In genomic region chr6:15745891-15746290, GRCm38 (mm10) we compare ENCODE assay signal across 16 mouse cellular contexts. TPM values are rescaled to one million over a fixed set of nuclear protein-coding genes. Genes with fewer than 3 reads are reported as not detected.
DNase-seq lines count a peak whose midpoint lies in the region; ATAC-seq and TF ChIP-seq lines count a peak whose summit lies in the region.
"Had no signal": no experiment of that assay in that cellular context is flagged by ENCODE, and none has a peak within 500 bp of the region (broad histone marks: within the 10 kb centered on the region; RNA-seq: fewer than 3 reads in every experiment).

No protein-coding gene starts in this region.

- no peak for TF ChIP-seq CTCF in heart, postnatal 0 days (IDR thresholded peaks at IDR 0.05; ENCODE audit: low read depth)

- peak; percentile 37; the same call in 1 of the 2 replicates for ATAC-seq in heart, postnatal 0 days (ENCODE audit: insufficient read depth, low read depth)
- ATAC-seq in midbrain, embryonic 12.5 days (ENCODE audit: low FRiP score, low read depth) = peak; percentile 44; the same call in 1 of the 2 replicates
- ATAC-seq in midbrain, embryonic 16.5 days = no peak
- ATAC-seq in neutrophil, adult 5-6 weeks (ENCODE audit: extremely low read depth, insufficient number of reproducible peaks, low FRiP score, poor library complexity, severe bottlenecking) = peak; percentile 74
- ATAC-seq: Patski had no signal

- no peak for TF ChIP-seq EP300 in heart, postnatal 0 days (IDR thresholded peaks at IDR 0.05; ENCODE audit: low read depth)

- no peak for DNase-seq in heart, postnatal 0 days (ENCODE audit: low spot score)
- no peak for DNase-seq in heart, postnatal 36 days
- DNase-seq in kidney, postnatal 10 days = peak; percentile 26
- no peak for DNase-seq in frontal cortex, postnatal 36 days (ENCODE audit: low spot score in 2 of 2)
- DNase-seq in layer of hippocampus, adult 8-10 months (ENCODE audit: low spot score in 2 of 2) = no peak
- DNase-seq: cerebellum, postnatal 14 days; thymus, adult 2 months had no signal

- 57% methylated on average over 5 of the region's 5 CpGs for WGBS in heart, postnatal 0 days
- 80% methylated on average over 5 of the region's 5 CpGs for WGBS in midbrain, embryonic 12.5 days
- WGBS in midbrain, embryonic 16.5 days = 81% methylated on average over 5 of the region's 5 CpGs

- no peak overlapping the region for H3K4me2 ChIP-seq in heart, postnatal 0 days (ENCODE audit: low read depth, low read length)
- no peak overlapping the region for H3K4me2 ChIP-seq in midbrain, embryonic 12.5 days (replicated peaks)
- no peak overlapping the region for H3K4me2 ChIP-seq in midbrain, embryonic 16.5 days (ENCODE audit: low read length)
- H3K4me2 ChIP-seq: embryonic facial prominence, embryonic 12.5 days; heart, embryonic 11.5 days; hindbrain, embryonic 14.5 days had no signal

- no peak overlapping the region for H3K9ac ChIP-seq in heart, postnatal 0 days (replicated peaks; ENCODE audit: low read depth, low read length)
- H3K9ac ChIP-seq in midbrain, embryonic 12.5 days (replicated peaks) = no peak overlapping the region
- H3K9ac ChIP-seq in midbrain, embryonic 16.5 days (ENCODE audit: low read depth, low read length) = no peak overlapping the region
- H3K9ac ChIP-seq: embryonic facial prominence, embryonic 12.5 days; hindbrain, embryonic 14.5 days had no signal

- no peaks in the 10 kb centered on the region for H3K27me3 ChIP-seq in heart, postnatal 0 days (ENCODE audit: control insufficient read depth, insufficient read depth, low read length)
- H3K27me3 ChIP-seq in midbrain, embryonic 12.5 days = no peaks in the 10 kb centered on the region
- no peaks in the 10 kb centered on the region for H3K27me3 ChIP-seq in midbrain, embryonic 16.5 days (ENCODE audit: control insufficient read depth, insufficient read depth, low read depth, low read length)
- H3K27me3 ChIP-seq: embryonic facial prominence, embryonic 12.5 days; Patski had no signal

- H3K4me3 ChIP-seq in heart, postnatal 0 days (ENCODE audit: low read depth, low read length) = no peak overlapping the region
- no peak overlapping the region for H3K4me3 ChIP-seq in midbrain, embryonic 12.5 days
- H3K4me3 ChIP-seq in midbrain, embryonic 16.5 days (ENCODE audit: low read depth, low read length) = no peak overlapping the region
- H3K4me3 ChIP-seq: embryonic facial prominence, embryonic 12.5 days; left cerebral cortex, adult 2 months; midbrain, embryonic 10.5 days had no signal

- peak overlapping the region; percentile 40; the same call in 1 of the 2 replicates for H3K27ac ChIP-seq in heart, postnatal 0 days (ENCODE audit: low read depth)
- H3K27ac ChIP-seq in midbrain, embryonic 12.5 days (replicated peaks) = no peak overlapping the region
- no peak overlapping the region for H3K27ac ChIP-seq in midbrain, embryonic 16.5 days (ENCODE audit: low read length)
- H3K27ac ChIP-seq: embryonic facial prominence, embryonic 12.5 days; hindbrain, embryonic 14.5 days; left cerebral cortex, adult 2 months; midbrain, embryonic 10.5 days had no signal

- intact Hi-C loops in heart, postnatal 36 days (cut with DNase I) = no loop called here

- H3K36me3 ChIP-seq in heart, postnatal 0 days (replicated peaks; ENCODE audit: control insufficient read depth, insufficient read depth, low read length) = no peaks in the 10 kb centered on the region
- H3K36me3 ChIP-seq in midbrain, embryonic 12.5 days = no peaks in the 10 kb centered on the region
- H3K36me3 ChIP-seq in midbrain, embryonic 16.5 days (ENCODE audit: control insufficient read depth, insufficient read depth, low read length) = no peaks in the 10 kb centered on the region
- H3K36me3 ChIP-seq: embryonic facial prominence, embryonic 12.5 days; midbrain, embryonic 10.5 days had no signal

- H3K4me1 ChIP-seq in heart, postnatal 0 days (ENCODE audit: control insufficient read depth, insufficient read depth) = peaks cover 24% of the 10 kb centered on the region
- peaks cover 7% of the 10 kb centered on the region; the same call in 1 of the 2 replicates for H3K4me1 ChIP-seq in midbrain, embryonic 12.5 days
- peaks cover 3% of the 10 kb centered on the region; the same call in 1 of the 2 replicates for H3K4me1 ChIP-seq in midbrain, embryonic 16.5 days (ENCODE audit: control insufficient read depth, insufficient read depth, low read length)

- no peaks in the 10 kb centered on the region for H3K9me3 ChIP-seq in heart, postnatal 0 days (replicated peaks; ENCODE audit: control insufficient read depth, low read length)
- no peaks in the 10 kb centered on the region for H3K9me3 ChIP-seq in midbrain, embryonic 12.5 days
- H3K9me3 ChIP-seq in midbrain, embryonic 16.5 days (replicated peaks; ENCODE audit: control insufficient read depth, low read length, poor library complexity, severe bottlenecking) = no peaks in the 10 kb centered on the region
- H3K9me3 ChIP-seq: embryonic facial prominence, embryonic 12.5 days; midbrain, embryonic 10.5 days had no signal

RNA-seq across cellular contexts. Expression of gene Mdfic, which starts 25.4 kb away (rescaled TPM):
- total RNA-seq in heart, postnatal 0 days (2014; rRNA removed; ENCODE audit: low replicate concordance) = 11.1 and 16.9 TPM in 2 replicates
- polyA plus RNA-seq in heart, postnatal 0 days (2015; fragmentation: Nextera tagmentation; extraction: Ambion mirVana) = 2.4 and 2.6 TPM in 2 replicates
- total RNA-seq in heart, postnatal 36 days (2021) = 10 to 100 TPM; 15.3 to 17.9 TPM
- 4.9 and 5.2 TPM in 2 replicates for polyA plus RNA-seq in midbrain, embryonic 12.5 days (2016; fragmentation: Nextera tagmentation; extraction: Ambion mirVana)
- polyA plus RNA-seq in midbrain, embryonic 16.5 days (2015; fragmentation: Nextera tagmentation; extraction: Ambion mirVana) = 0.83 and 1.1 TPM in 2 replicates
- total RNA-seq in neutrophil, adult 5-6 weeks (2017) = 10.7 and 13.0 TPM in 2 replicates
- total RNA-seq in layer of hippocampus, adult 8-10 months (2022) = 1 to 10 TPM; 2.6 to 4.7 (median 4.2) TPM
